Mouse (Mus musculus) left cerebral cortex, adult 18-20 months (tissue): ENCODE measurements around the gene Stum. TPM values are rescaled to one million over a fixed set of nuclear protein-coding genes. Genes with fewer than 3 reads are reported as not detected.

ENCODE experiments used
- DNase-seq, 2 experiments: peaks; one replicate each; pipeline ENCODE4 v3.0.0; 2021 to 2022; ENCODE audit warnings: low spot score in 2 of 2, mixed read lengths in 1 of 2
- total RNA-seq, 2 experiments: library from RNA; stranded (reverse); gene quantifications; 2 replicates each; pipeline ENCODE4 v1.2.3; 2021

Stum gene
- total RNA-seq, 2 experiments from 2014 or later: 171 to 180 TPM

GRCm38 (mm10) chr1:180388481-180388880 is 94.8 kb downstream of the Stum start:
- no peak for DNase-seq

- DNase-seq: no peak
Observed at GRCm38 (mm10) chr1:180387750-180388480, 95.4 kb downstream of the Stum start.

- peak; percentile 98 to 99 for DNase-seq
Observed at GRCm38 (mm10) chr1:180386951-180387749, 96.2 kb downstream of the Stum start.

- no peak for DNase-seq
Observed at GRCm38 (mm10) chr1:180385308-180385707, 98.0 kb downstream of the Stum start.

- DNase-seq: peak; percentile 50 to 64
Observed at GRCm38 (mm10) chr1:180384486-180384885, 98.8 kb downstream of the Stum start.

GRCm38 (mm10) chr1:180383884-180384283 is 99.4 kb downstream of the Stum start:
- DNase-seq: no peak

Other genes with a start within 250 kb of the Stum start
- 10 to 100 TPM; 18.4 to 19.7 TPM for gene Psen2, start 220.1 kb downstream of the Stum start, total RNA-seq
- gene Itpkb, start 153.0 kb downstream of the Stum start, total RNA-seq: 10 to 100 TPM; 18.3 to 20.2 TPM
- gene Parp1, start 85.4 kb upstream of the Stum start, total RNA-seq: 10 to 100 TPM; 81.9 to 88.2 TPM
- gene Lin9, start 157.6 kb upstream of the Stum start, total RNA-seq: 1 to 10 TPM; 3.3 to 3.7 TPM
- not detected for gene Mixl1, start 213.5 kb upstream of the Stum start, total RNA-seq
- 10 to 100 TPM; 36.3 to 36.7 TPM for gene Acbd3, start 242.5 kb upstream of the Stum start, total RNA-seq